Mouse (Mus musculus): ENCODE measurements at regions not wholly inside any gene's neighbourhood (a gene's known extent, or its start where the extent isn't known, plus 50 kb on each side); places are given as distances from the start of the nearest gene placed in this dataset.

DNA sequence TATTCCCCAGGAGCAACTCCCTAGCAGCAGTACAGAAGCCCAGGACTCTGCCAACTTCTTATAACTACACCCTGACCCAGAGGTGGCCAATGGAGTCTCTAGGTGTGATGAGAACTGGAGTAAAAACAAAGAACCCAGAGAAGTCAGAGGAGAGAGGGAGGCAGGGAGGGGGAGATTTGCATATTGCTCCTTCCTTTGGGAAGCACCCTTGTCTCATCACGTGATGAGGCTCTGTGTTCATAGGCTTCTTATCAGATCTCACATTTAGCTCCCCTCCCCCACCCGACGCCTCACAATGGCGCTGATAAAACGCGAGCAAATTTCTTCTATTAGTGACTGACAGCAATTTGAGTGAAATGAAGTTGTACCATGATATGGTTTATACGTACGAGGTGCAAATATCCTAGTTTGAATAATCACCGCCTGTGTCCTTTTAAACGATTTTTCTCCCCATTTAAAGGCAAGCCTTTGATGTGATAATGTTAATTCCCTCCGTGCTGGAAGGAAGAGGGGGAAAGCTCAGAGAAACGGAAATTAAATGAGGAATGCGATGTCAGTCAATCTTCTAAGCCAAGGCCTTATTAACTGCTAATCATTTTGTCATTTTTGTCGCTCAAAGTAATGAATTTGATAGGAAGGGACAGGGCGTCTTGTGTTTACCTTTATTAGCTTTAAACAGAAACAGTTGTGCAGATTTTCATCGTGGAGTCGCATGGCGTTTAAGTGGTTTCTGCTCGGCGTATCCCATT lies 273.3 kb downstream of the Irx1 start:
- H3K27ac ChIP-seq (replicated peaks) = no peak overlapping the region
- DNase-seq (ENCODE audit: low spot score) = peak; percentile 49

DNA sequence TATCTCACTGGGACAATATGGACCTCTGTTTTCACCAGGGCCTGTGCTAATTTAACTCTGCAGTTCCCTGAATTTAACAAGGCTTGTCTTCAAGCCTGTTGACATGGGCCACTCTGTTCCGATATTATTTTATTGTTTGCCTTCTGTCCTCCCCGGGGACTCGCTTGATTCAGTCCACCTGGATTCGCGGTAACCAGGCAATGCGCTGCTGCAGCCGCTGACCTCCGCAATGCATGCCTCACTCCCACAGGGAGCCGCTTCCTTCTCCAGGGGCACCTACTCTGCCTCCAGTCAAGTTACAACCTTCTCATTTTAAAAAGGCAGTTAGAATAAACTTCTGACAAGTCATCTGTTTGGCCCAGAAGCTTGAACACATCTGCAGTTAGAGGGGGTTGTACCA lies 274.3 kb downstream of the Irx1 start:
- peak; percentile 39 for DNase-seq (ENCODE audit: low spot score)

More for the DNA sequence above, 273.3 kb downstream of the Irx1 start:
- peaks cover 27% of the 10 kb centered on the region for H3K4me1 ChIP-seq
- no peaks in the 10 kb centered on the region for H3K36me3 ChIP-seq (replicated peaks)
- WGBS = 19% methylated on average over 20 of the region's 20 CpGs
- H3K27me3 ChIP-seq (replicated peaks; ENCODE audit: low read depth, poor library complexity, severe bottlenecking) = no peaks in the 10 kb centered on the region; the same call in 1 of the 2 replicates
- H3K9me3 ChIP-seq = no peaks in the 10 kb centered on the region
- H3K4me3 ChIP-seq = peak overlapping the region; percentile 34

DNA sequence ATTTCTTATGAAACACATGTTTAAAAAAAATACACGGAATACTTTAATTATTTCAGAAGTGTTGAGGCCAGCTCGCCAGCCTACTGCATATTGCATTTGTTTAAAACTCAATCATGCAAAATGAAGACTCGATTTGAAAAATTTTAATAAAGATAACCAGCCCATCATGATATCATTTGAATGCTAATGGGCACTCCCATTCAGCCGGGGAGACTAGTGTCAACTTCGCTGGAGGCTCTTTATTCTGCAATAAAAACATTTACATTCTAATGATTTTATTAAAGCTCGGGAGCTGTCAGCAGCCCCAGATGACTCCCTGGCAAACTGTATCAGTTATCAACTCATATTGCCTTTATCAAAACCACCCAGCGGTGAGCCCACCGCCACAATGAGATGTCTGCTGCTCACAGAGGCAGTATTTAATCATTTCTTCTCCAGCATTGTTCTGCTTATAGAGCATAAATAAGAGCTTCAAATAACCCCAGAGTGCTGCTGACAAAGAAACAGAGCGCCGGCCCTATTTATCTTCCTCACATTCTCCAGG lies 287.4 kb downstream of the Irx1 start:
- no peaks in the 10 kb centered on the region for H3K9me3 ChIP-seq
- whole genome bisulfite sequencing = 85% methylated on average over 10 of the region's 10 CpGs
- H3K36me3 ChIP-seq (replicated peaks) = no peaks in the 10 kb centered on the region
- H3K4me1 ChIP-seq = no peaks in the 10 kb centered on the region
- H3K27ac ChIP-seq (replicated peaks) = no peak overlapping the region
- no peak overlapping the region for H3K4me3 ChIP-seq
- H3K27me3 ChIP-seq (replicated peaks; ENCODE audit: low read depth, poor library complexity, severe bottlenecking) = no peaks in the 10 kb centered on the region
- no peak for DNase-seq (ENCODE audit: low spot score)

More for the DNA sequence above, 274.3 kb downstream of the Irx1 start:
- no peak overlapping the region for H3K27ac ChIP-seq (replicated peaks)
- no peaks in the 10 kb centered on the region; the same call in 1 of the 2 replicates for H3K27me3 ChIP-seq (replicated peaks; ENCODE audit: low read depth, poor library complexity, severe bottlenecking)
- H3K36me3 ChIP-seq (replicated peaks) = no peaks in the 10 kb centered on the region
- peaks cover 27% of the 10 kb centered on the region for H3K4me1 ChIP-seq
- no peak overlapping the region for H3K4me3 ChIP-seq
- H3K9me3 ChIP-seq = no peaks in the 10 kb centered on the region
- 33% methylated on average over 9 of the region's 9 CpGs for WGBS

DNA sequence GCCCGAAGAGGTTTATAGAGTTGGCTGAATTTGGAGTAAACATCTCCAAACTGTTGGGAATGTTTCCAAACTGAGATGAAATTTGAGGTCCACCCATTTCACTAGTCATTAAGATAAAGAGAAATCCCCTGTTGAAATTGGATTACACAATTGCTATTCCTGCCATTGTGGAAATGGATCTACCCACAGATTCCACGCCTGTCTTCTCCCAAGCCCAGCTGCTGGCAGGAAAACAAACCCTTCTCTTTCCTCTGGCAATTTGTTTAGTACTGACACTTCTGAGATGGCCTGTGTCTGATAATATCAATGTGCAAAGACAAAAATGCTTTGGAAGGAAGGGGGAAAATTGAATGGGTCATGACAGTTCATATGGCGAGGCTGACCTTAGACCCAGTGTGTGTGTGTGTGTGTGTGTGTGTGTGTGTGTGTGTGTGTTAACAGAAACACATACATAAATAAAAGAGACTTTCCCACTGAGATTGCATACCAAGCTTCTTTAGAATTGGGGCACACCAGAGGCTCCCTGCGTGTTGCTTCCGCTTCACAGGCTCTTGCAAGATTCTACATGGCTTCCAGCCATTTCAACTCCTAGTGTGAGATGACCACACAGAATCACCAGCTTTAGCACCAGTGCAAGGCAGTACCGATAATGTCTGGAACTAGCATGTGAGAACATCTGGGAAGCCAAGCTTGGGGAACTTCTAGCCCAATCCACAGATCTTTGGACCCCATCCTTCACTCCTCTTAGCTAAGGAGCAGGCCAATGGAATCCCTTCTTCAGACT lies 293.4 kb downstream of the Irx1 start:
- no peak overlapping the region for H3K27ac ChIP-seq (replicated peaks)
- peaks cover 9% of the 10 kb centered on the region for H3K4me1 ChIP-seq
- no peak for DNase-seq (ENCODE audit: low spot score)
- no peaks in the 10 kb centered on the region for H3K36me3 ChIP-seq (replicated peaks)
- WGBS = 86% methylated on average over 6 of the region's 6 CpGs
- H3K27me3 ChIP-seq (replicated peaks; ENCODE audit: low read depth, poor library complexity, severe bottlenecking) = no peaks in the 10 kb centered on the region
- H3K9me3 ChIP-seq = no peaks in the 10 kb centered on the region
- H3K4me3 ChIP-seq = no peak overlapping the region

DNA sequence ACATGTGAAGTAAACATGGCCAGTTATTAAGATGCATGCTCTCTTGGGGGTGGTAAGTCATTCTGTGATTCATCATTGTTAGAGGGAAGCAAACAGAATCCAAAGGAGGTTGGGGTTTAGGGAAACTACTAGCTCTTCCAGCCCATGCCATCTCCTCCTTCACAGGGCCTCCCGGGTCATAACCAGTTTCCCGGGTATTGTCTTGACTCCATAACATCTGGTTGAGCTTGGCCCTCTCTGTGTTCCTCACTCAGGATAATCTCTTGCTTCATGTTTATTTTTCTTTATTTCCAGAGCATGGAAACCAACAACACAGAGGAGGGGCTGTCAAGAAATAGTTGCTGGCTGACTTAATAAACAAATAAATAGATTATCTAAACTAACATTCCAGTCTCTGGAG lies 295.3 kb downstream of the Irx1 start:
- no peaks in the 10 kb centered on the region for H3K9me3 ChIP-seq
- no peak overlapping the region for H3K4me3 ChIP-seq
- no peak overlapping the region for H3K27ac ChIP-seq (replicated peaks)
- H3K36me3 ChIP-seq (replicated peaks) = no peaks in the 10 kb centered on the region
- no peaks in the 10 kb centered on the region for H3K27me3 ChIP-seq (replicated peaks; ENCODE audit: low read depth, poor library complexity, severe bottlenecking)
- DNase-seq (ENCODE audit: low spot score) = no peak
- 70% methylated on average over 2 of the region's 2 CpGs for WGBS
- peaks cover 14% of the 10 kb centered on the region for H3K4me1 ChIP-seq

DNA sequence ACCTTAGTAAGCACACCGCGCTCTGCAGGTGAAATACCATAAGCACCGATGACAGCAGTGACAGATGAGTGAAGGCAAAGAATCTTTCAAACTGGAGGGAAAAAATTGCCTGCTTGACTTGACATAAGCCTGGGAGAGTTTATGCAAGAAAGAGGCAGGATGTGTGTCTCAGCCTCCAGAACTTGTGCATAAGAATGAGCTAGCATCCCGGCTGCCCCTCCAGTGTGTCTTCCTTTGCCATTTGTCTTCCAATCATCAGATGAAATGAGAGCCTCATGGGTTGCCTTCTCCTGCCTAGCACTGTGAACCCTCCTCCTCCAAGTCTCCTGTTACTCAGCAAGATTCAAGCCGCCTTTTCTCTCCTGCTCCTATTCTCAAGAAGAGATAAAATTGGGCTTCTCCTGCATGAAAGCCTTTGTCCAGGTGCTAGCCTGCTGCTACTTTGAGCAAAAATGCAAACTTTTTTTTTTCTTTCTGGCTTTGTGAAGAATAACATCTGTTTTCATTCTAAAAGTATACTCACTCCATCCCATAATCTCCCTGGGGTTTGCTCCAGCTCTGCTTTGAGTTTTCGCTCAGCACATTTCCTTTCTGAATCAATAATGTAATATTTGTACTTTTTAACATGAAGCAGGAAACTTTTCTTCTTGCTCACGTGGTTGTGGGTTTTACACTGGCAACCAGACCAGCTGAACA lies 298.2 kb downstream of the Irx1 start:
- H3K9me3 ChIP-seq = no peaks in the 10 kb centered on the region
- no peaks in the 10 kb centered on the region for H3K36me3 ChIP-seq (replicated peaks)
- H3K27me3 ChIP-seq (replicated peaks; ENCODE audit: low read depth, poor library complexity, severe bottlenecking) = no peaks in the 10 kb centered on the region
- H3K4me1 ChIP-seq = peaks cover 16% of the 10 kb centered on the region
- no peak overlapping the region for H3K4me3 ChIP-seq
- no peak for DNase-seq (ENCODE audit: low spot score)
- H3K27ac ChIP-seq (replicated peaks) = 0 out of 2 replicates have a peak overlapping the region, but pooled peaks have one; percentile 16
- WGBS = 64% methylated on average over 7 of the region's 7 CpGs

DNA sequence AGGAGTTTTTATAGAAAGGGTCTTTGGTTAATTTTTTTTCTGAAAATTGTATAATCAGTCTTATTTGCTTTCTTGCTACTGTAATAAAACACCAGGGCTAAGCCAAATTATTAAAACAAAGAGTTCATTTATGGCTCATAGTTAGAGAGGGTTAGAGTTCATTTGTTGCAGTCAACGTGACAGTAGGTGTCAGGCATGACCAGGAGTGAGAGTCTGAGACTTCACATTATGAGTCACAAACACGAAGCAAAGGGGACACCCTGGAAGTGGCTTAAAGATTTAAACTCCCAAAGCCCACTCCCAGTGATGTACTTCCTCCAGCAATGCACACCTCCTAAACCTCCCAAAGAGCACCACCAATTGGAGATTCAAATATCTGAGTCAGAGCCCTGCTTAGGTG lies 305.6 kb downstream of the Irx1 start:
- H3K4me1 ChIP-seq = peaks cover 15% of the 10 kb centered on the region
- DNase-seq (ENCODE audit: low spot score) = no peak
- 68% methylated on average over 2 of the region's 2 CpGs for WGBS
- H3K4me3 ChIP-seq = no peak overlapping the region
- H3K27ac ChIP-seq (replicated peaks) = no peak overlapping the region
- H3K36me3 ChIP-seq (replicated peaks) = no peaks in the 10 kb centered on the region
- H3K27me3 ChIP-seq (replicated peaks; ENCODE audit: low read depth, poor library complexity, severe bottlenecking) = no peaks in the 10 kb centered on the region
- H3K9me3 ChIP-seq = no peaks in the 10 kb centered on the region

DNA sequence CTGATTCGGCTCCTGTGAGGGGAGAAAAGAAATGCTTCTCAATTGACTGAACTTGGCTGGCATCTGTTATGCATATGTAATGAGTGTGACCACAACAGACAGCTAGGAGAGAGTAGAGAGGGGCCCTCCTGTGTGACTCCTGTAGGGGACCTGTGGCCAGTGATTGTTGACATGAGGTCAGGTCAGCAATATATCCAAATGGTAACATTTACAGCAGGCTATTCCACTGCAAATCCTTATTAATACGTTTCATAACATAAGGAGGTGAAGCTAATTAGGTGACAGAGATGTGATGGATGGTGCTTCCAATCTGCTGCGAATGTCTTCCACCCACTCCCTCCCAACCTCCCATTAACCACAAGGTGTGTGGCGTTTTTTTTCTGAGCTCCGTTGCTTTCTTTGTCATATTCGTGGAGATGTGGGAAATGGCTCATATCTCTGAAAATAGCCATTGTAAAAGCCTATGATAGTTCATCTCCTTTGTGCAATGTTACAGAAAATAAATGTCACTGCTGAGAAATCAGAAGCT lies 309.5 kb downstream of the Irx1 start:
- no peak overlapping the region for H3K27ac ChIP-seq (replicated peaks)
- no peaks in the 10 kb centered on the region for H3K27me3 ChIP-seq (replicated peaks; ENCODE audit: low read depth, poor library complexity, severe bottlenecking)
- no peaks in the 10 kb centered on the region for H3K36me3 ChIP-seq (replicated peaks)
- no peak for DNase-seq (ENCODE audit: low spot score)
- H3K9me3 ChIP-seq = no peaks in the 10 kb centered on the region
- no peak overlapping the region for H3K4me3 ChIP-seq
- peaks cover 14% of the 10 kb centered on the region for H3K4me1 ChIP-seq
- WGBS = 74% methylated on average over 6 of the region's 6 CpGs

DNA sequence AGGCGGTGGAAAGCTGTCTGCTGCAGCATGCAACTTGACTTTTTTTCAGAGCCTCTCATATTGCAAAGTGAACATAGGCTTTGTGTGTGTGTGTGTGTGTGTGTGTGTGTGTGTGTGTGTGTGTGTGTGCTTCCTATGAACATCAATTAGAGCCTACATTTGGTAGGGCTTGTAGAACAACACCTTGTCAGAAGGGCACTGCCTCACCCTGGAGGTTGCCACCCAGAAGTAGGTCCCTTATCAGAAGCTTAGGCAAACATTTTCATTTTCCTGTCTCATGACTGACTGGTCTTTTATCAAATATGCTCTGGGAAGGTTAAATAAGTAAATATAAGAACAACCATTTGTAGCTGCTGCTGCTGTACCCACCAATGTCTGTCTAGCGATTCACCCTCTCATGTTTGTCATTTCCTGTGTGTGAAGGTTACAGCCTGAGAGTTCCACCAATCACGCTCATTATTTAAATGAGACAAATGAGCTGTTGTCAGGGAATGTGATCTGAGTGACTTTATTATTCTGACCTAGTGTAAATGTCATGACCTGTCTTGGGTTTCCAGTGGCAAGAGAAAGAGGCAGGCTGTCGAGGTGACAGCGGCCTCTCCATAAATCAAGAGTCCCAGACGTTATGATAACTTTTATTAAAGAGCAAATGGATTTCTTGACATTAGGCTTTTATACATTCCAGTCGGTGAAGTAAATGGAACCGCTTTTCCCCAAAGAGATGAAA lies 310.1 kb downstream of the Irx1 start:
- Histone ChIP-seq H3K36me3 (replicated peaks) (no peaks in the 10 kb centered on the region), H3K27me3 (replicated peaks; ENCODE audit: low read depth, poor library complexity, severe bottlenecking) (no peaks in the 10 kb centered on the region), H3K4me3 (no peak overlapping the region), H3K4me1 (peaks cover 14% of the 10 kb centered on the region), H3K27ac (replicated peaks) (no peak overlapping the region), H3K9me3 (no peaks in the 10 kb centered on the region)
- DNase-seq (ENCODE audit: low spot score) = no peak
- 61% methylated on average over 8 of the region's 8 CpGs for WGBS

DNA sequence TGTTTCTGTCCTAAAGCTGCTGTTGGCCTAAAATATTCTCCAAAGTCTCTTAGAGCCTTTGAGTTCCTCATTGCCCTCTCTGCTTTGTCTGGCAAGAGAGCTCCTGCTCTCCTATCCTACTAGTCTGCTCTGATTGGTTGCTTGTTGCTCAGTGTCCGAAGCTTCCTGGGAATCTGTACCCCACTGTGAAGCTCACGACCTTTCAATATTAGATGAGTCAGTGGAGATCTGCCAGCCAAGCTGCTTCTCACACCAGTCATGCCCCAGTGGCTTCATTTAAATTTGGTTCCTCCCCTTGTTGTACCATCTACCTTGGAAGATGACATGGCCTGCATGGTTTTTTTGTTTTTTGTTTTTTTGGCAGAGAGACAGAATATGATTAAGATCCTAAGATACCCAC lies 313.6 kb downstream of the Irx1 start:
- H3K27me3 ChIP-seq (replicated peaks; ENCODE audit: low read depth, poor library complexity, severe bottlenecking) = no peaks in the 10 kb centered on the region
- no peak for DNase-seq (ENCODE audit: low spot score)
- peaks cover 14% of the 10 kb centered on the region for H3K4me1 ChIP-seq
- no peak overlapping the region for H3K27ac ChIP-seq (replicated peaks)
- H3K9me3 ChIP-seq = no peaks in the 10 kb centered on the region
- no peaks in the 10 kb centered on the region for H3K36me3 ChIP-seq (replicated peaks)
- WGBS = 31% methylated on average over 2 of the region's 2 CpGs
- no peak overlapping the region for H3K4me3 ChIP-seq

DNA sequence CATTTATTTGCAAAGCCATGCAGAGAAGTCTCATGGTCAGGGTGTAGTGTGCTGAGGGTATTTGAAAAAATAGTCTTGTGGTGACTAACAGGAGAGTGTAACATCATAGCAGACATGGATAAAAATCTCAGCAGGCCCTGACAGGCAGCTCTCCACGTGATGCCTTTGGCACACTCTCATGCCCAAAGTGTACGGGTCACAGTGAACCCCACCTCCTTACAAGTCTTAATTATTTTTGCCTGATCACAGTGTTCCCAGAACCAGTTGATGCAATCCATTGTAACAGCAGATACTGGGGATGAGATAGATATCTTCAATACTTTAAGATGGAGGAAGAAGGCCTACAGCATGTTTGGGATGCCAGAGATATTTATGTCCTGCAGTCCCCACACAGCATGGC lies 314.5 kb downstream of the Irx1 start:
- Histone ChIP-seq H3K27ac (replicated peaks) (no peak overlapping the region), H3K4me1 (peaks cover 13% of the 10 kb centered on the region), H3K9me3 (no peaks in the 10 kb centered on the region), H3K4me3 (no peak overlapping the region), H3K36me3 (replicated peaks) (no peaks in the 10 kb centered on the region), H3K27me3 (replicated peaks; ENCODE audit: low read depth, poor library complexity, severe bottlenecking) (no peaks in the 10 kb centered on the region)
- no peak for DNase-seq (ENCODE audit: low spot score)
- WGBS = 86% methylated on average over 2 of the region's 2 CpGs

DNA sequence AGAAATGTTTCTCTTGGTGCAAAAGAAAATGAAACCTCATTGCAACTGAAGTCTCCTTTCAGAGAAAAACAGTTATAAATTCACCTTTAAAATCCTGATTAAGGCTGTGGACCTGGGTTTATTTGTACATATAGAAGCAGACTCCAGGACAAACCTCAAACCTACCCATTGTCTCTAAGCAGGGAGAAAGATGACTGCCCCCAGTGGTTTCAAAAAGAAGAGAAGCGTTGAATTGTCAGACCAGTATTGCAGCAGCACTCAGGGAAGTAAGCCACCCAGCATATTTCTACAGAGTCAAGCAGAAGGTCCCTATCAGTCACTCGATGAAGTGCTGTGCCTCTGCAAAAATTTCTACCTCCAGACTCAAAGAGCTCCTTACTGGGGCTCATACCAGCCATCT lies 332.1 kb downstream of the Irx1 start:
- Histone ChIP-seq H3K9me3 (no peaks in the 10 kb centered on the region), H3K27ac (replicated peaks) (no peak overlapping the region), H3K4me3 (no peak overlapping the region), H3K4me1 (0 out of 2 replicates have a peak, but pooled peaks cover 6% of the 10 kb centered on the region), H3K36me3 (replicated peaks) (no peaks in the 10 kb centered on the region), H3K27me3 (replicated peaks; ENCODE audit: low read depth, poor library complexity, severe bottlenecking) (0 out of 2 replicates have a peak, but pooled peaks cover 6% of the 10 kb centered on the region)
- 58% methylated on average over 2 of the region's 2 CpGs for WGBS
- DNase-seq (ENCODE audit: low spot score) = no peak
